Mouse (Mus musculus) lung, postnatal 36 days (tissue): ENCODE measurements at regions not wholly inside any gene's neighbourhood (a gene's known extent, or its start where the extent isn't known, plus 50 kb on each side); places are given as distances from the start of the nearest gene placed in this dataset.

ENCODE experiments used
- DNase-seq: peaks from one replicate; pipeline ENCODE4 v3.0.0; 2022; ENCODE audit warnings: mixed read lengths

GRCm38 (mm10) chr14:55301996-55302395, 80.2 kb downstream of the Dhrs2 start:
- DNase-seq, result peak; percentile 26

- no peak for DNase-seq
Observed at GRCm38 (mm10) chr14:55313615-55314014, 91.8 kb downstream of the Dhrs2 start.

GRCm38 (mm10) chr14:55323897-55324296, 102.1 kb downstream of the Dhrs2 start:
- no peak for DNase-seq

GRCm38 (mm10) chr14:55324335-55324734, 102.5 kb downstream of the Dhrs2 start:
- DNase-seq, result no peak

GRCm38 (mm10) chr14:55333812-55334211, 112.0 kb downstream of the Dhrs2 start:
- no peak for DNase-seq

GRCm38 (mm10) chr14:55334305-55334704, 112.5 kb downstream of the Dhrs2 start:
- no peak for DNase-seq

- DNase-seq, result no peak
Observed at GRCm38 (mm10) chr14:55335586-55335985, 113.8 kb downstream of the Dhrs2 start.

GRCm38 (mm10) chr14:55336451-55337195, 114.8 kb downstream of the Dhrs2 start:
- no peak for DNase-seq

GRCm38 (mm10) chr14:55338010-55338409, 116.2 kb downstream of the Dhrs2 start:
- no peak for DNase-seq

- DNase-seq, result peak; percentile 15
Observed at GRCm38 (mm10) chr14:55338500-55338899, 116.7 kb downstream of the Dhrs2 start.

GRCm38 (mm10) chr14:55339036-55339614, 117.3 kb downstream of the Dhrs2 start:
- DNase-seq, result no peak

- no peak for DNase-seq
Observed at GRCm38 (mm10) chr14:55343341-55343740, 121.5 kb downstream of the Dhrs2 start.

- DNase-seq, result no peak
Observed at GRCm38 (mm10) chr14:55343914-55344313, 122.1 kb downstream of the Dhrs2 start.

- DNase-seq, result no peak
Observed at GRCm38 (mm10) chr14:55345091-55345490, 123.3 kb downstream of the Dhrs2 start.

GRCm38 (mm10) chr14:55348098-55348497, 126.3 kb downstream of the Dhrs2 start:
- no peak for DNase-seq

GRCm38 (mm10) chr14:55357258-55357657, 121.3 kb upstream of the Dhrs4 start:
- DNase-seq, result peak; percentile 28

GRCm38 (mm10) chr14:55358429-55358828, 120.1 kb upstream of the Dhrs4 start:
- DNase-seq, result no peak

- DNase-seq, result no peak
Observed at GRCm38 (mm10) chr14:55362316-55362715, 116.2 kb upstream of the Dhrs4 start.

GRCm38 (mm10) chr14:55362757-55363156, 115.8 kb upstream of the Dhrs4 start:
- DNase-seq, result no peak

GRCm38 (mm10) chr14:55370384-55370783, 108.2 kb upstream of the Dhrs4 start:
- no peak for DNase-seq

- no peak for DNase-seq
Observed at GRCm38 (mm10) chr14:55372960-55373359, 105.6 kb upstream of the Dhrs4 start.

GRCm38 (mm10) chr14:55386773-55387172, 91.8 kb upstream of the Dhrs4 start:
- DNase-seq, result peak; percentile 2

- DNase-seq, result no peak
Observed at GRCm38 (mm10) chr14:55387378-55387777, 91.2 kb upstream of the Dhrs4 start.

GRCm38 (mm10) chr14:55392390-55392789, 86.2 kb upstream of the Dhrs4 start:
- DNase-seq, result peak; percentile 9

GRCm38 (mm10) chr14:55406146-55406545, 72.4 kb upstream of the Dhrs4 start:
- no peak for DNase-seq
